Mouse (Mus musculus): ENCODE data around the gene Mss51. TPM values are rescaled to one million over a fixed set of nuclear protein-coding genes. Genes with fewer than 3 reads are reported as not detected.

Gene Mss51
- polyA plus RNA-seq, 1 experiment from 2014 or later, result 0.38 TPM

DNA sequence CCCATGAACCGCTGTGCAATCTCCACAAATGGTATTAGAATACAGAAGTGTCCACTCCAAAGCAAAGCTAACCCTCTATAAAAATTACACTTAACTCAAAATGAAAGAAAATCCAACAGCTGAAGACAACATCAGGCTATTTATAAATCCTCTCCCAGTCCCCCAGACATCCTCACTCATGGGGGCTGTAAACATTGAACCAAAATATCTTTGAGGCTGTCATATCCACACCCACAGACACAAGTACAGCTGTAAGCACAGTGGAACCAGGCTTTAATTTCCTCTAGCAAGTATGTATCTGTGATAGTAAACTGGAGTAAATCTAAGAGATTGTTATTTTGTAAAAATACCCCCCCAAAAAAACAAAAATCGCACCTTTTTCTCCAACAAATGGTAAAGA, 23.5 kb upstream of the Mss51 start:
- Histone ChIP-seq H3K36me3 (ENCODE audit: control insufficient read depth, insufficient read depth, low read length) (no peaks in the 10 kb centered on the region), H3K4me3 (ENCODE audit: low read depth, low read length) (no peak overlapping the region), H3K27ac (replicated peaks) (no peak overlapping the region), H3K9ac (ENCODE audit: low read length) (no peak overlapping the region), H3K9me3 (ENCODE audit: control insufficient read depth, low read length) (no peaks in the 10 kb centered on the region), H3K27me3 (ENCODE audit: control insufficient read depth, insufficient read depth, low read length) (no peaks in the 10 kb centered on the region), H3K4me1 (replicated peaks; ENCODE audit: control insufficient read depth, insufficient read depth) (no peaks in the 10 kb centered on the region), H3K4me2 (replicated peaks; ENCODE audit: low read depth) (no peak overlapping the region)
- ATAC-seq (ENCODE audit: low FRiP score, low TSS enrichment), result no peak
- no peak for DNase-seq (ENCODE audit: low spot score)
- WGBS, result 93% methylated on average over 2 of the region's 2 CpGs
- TF ChIP-seq CTCF (IDR thresholded peaks at IDR 0.05; ENCODE audit: low read depth) (no peak), EP300 (optimal IDR thresholded peaks at IDR 0.05) (no peak)

DNA sequence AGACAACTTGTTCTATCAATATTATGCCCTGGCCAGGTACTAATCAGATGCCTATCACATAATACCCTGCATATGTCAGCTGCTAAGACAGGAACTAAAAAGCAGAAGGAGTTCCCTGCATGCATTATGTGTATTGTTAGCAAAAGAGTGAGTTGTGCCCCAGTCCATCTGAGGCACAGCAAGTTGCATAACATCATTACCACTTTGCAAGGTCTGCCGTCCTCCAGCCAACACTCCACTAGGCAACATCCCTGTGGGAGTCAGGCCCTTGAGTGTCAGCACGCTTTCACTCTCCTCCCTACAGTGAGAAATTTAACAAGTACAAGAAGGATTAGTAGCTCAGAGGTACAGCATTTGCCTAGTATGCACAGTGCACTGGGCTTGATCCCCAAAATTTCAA, 11.7 kb upstream of the Mss51 start:
- Histone ChIP-seq H3K27me3 (ENCODE audit: control insufficient read depth, insufficient read depth, low read length) (no peaks in the 10 kb centered on the region), H3K9ac (ENCODE audit: low read length) (no peak overlapping the region), H3K4me1 (replicated peaks; ENCODE audit: control insufficient read depth, insufficient read depth) (no peaks in the 10 kb centered on the region), H3K4me2 (replicated peaks; ENCODE audit: low read depth) (no peak overlapping the region), H3K9me3 (ENCODE audit: control insufficient read depth, low read length) (no peaks in the 10 kb centered on the region), H3K4me3 (ENCODE audit: low read depth, low read length) (no peak overlapping the region), H3K36me3 (ENCODE audit: control insufficient read depth, insufficient read depth, low read length) (peaks cover 4% of the 10 kb centered on the region), H3K27ac (replicated peaks) (no peak overlapping the region)
- ATAC-seq (ENCODE audit: low FRiP score, low TSS enrichment) (no peak), DNase-seq (ENCODE audit: low spot score) (no peak)
- TF ChIP-seq CTCF (IDR thresholded peaks at IDR 0.05; ENCODE audit: low read depth) (no peak), EP300 (optimal IDR thresholded peaks at IDR 0.05) (no peak)
- 88% methylated on average over 2 of the region's 2 CpGs for WGBS

DNA sequence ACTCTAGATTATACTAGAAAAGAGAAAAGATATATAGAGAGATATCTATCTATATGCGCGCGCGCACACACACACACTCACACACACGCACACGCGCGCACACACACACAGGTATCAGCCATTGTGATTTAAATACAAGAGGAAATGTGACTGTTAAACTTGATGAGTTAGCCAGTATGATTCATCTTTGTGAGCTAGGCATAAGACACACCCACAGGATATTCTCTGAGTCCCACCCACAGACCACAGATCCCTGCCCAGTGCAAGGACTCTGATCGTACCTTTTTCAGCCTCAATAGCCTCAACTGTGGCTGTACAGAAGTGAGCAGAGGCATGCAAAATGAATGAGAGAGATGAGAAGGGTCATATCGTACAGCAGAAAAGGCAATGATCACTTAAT, 6.3 kb upstream of the Mss51 start:
- TF ChIP-seq CTCF (IDR thresholded peaks at IDR 0.05; ENCODE audit: low read depth) (no peak), EP300 (optimal IDR thresholded peaks at IDR 0.05) (no peak)
- H3K4me2 ChIP-seq (replicated peaks; ENCODE audit: low read depth), result no peak overlapping the region
- no peak overlapping the region for H3K27ac ChIP-seq (replicated peaks)
- no peaks in the 10 kb centered on the region for H3K9me3 ChIP-seq (ENCODE audit: control insufficient read depth, low read length)
- no peak for DNase-seq (ENCODE audit: low spot score)
- no peak overlapping the region for H3K4me3 ChIP-seq (ENCODE audit: low read depth, low read length)
- H3K4me1 ChIP-seq (replicated peaks; ENCODE audit: control insufficient read depth, insufficient read depth), result no peaks in the 10 kb centered on the region
- H3K27me3 ChIP-seq (ENCODE audit: control insufficient read depth, insufficient read depth, low read length), result no peaks in the 10 kb centered on the region
- no peak overlapping the region for H3K9ac ChIP-seq (ENCODE audit: low read length)
- H3K36me3 ChIP-seq (ENCODE audit: control insufficient read depth, insufficient read depth, low read length), result peaks cover 6% of the 10 kb centered on the region; the same call in 1 of the 2 replicates
- ATAC-seq (ENCODE audit: low FRiP score, low TSS enrichment), result peak; percentile 81
- 85% methylated on average over 10 of the region's 10 CpGs for WGBS

DNA sequence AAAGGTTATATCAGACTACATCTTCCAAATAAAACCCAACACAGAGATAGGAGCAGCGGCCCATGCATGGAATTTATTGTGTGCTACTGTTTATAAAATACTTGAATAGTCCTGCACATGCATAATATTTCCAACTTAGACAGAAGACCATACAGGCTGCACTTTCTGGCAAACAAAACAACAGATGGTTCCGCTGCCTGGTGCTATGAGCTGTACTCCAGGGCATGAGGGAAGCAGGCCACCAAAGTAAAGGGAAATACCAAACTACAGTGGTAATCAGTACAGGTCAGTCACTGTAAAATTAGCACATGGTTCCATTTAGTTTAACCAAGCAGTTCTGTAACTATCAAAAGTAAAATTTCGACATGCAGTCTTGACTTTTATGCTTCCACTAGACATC, 3.3 kb upstream of the Mss51 start:
- H3K4me2 ChIP-seq (replicated peaks; ENCODE audit: low read depth), result no peak overlapping the region
- no peak overlapping the region for H3K27ac ChIP-seq (replicated peaks)
- TF ChIP-seq EP300 (optimal IDR thresholded peaks at IDR 0.05) (no peak), CTCF (IDR thresholded peaks at IDR 0.05; ENCODE audit: low read depth) (no peak)
- H3K36me3 ChIP-seq (ENCODE audit: control insufficient read depth, insufficient read depth, low read length), result 0 out of 2 replicates have a peak, but pooled peaks cover 6% of the 10 kb centered on the region
- 88% methylated on average over 3 of the region's 3 CpGs for WGBS
- ATAC-seq (ENCODE audit: low FRiP score, low TSS enrichment) (no peak), DNase-seq (ENCODE audit: low spot score) (no peak)
- no peak overlapping the region for H3K9ac ChIP-seq (ENCODE audit: low read length)
- no peaks in the 10 kb centered on the region for H3K4me1 ChIP-seq (replicated peaks; ENCODE audit: control insufficient read depth, insufficient read depth)
- H3K9me3 ChIP-seq (ENCODE audit: control insufficient read depth, low read length), result no peaks in the 10 kb centered on the region
- H3K27me3 ChIP-seq (ENCODE audit: control insufficient read depth, insufficient read depth, low read length), result no peaks in the 10 kb centered on the region
- H3K4me3 ChIP-seq (ENCODE audit: low read depth, low read length), result no peak overlapping the region

DNA sequence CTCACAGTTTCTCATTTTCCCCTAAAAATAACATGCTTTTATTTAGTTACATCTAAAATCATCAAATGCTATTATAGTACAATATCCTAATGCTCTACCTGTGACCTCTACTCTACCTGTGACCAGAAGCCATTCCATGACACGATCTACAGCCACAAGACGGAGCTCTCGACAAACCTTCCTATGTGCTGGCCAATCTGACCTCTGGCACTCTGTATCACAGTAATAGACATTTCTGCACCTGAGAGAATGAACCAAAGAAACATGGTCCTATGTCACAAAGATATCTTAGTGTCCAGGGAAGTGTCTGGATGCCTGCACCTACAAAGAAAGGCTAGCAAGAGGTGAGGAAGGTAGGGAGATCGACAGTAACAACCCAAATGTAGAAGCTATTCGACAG, 10.7 kb downstream of the Mss51 start:
- H3K27ac ChIP-seq (replicated peaks), result no peak overlapping the region
- no peak overlapping the region for H3K4me2 ChIP-seq (replicated peaks; ENCODE audit: low read depth)
- no peak for TF ChIP-seq CTCF (IDR thresholded peaks at IDR 0.05; ENCODE audit: low read depth)
- TF ChIP-seq EP300 (optimal IDR thresholded peaks at IDR 0.05), result no peak
- no peaks in the 10 kb centered on the region for H3K9me3 ChIP-seq (ENCODE audit: control insufficient read depth, low read length)
- H3K4me3 ChIP-seq (ENCODE audit: low read depth, low read length), result no peak overlapping the region
- H3K9ac ChIP-seq (ENCODE audit: low read length), result no peak overlapping the region
- 96% methylated on average over 5 of the region's 5 CpGs for WGBS
- no peak for DNase-seq (ENCODE audit: low spot score)
- H3K27me3 ChIP-seq (ENCODE audit: control insufficient read depth, insufficient read depth, low read length), result no peaks in the 10 kb centered on the region
- H3K4me1 ChIP-seq (replicated peaks; ENCODE audit: control insufficient read depth, insufficient read depth), result no peaks in the 10 kb centered on the region
- H3K36me3 ChIP-seq (ENCODE audit: control insufficient read depth, insufficient read depth, low read length), result no peaks in the 10 kb centered on the region
- no peak for ATAC-seq (ENCODE audit: low FRiP score, low TSS enrichment)

DNA sequence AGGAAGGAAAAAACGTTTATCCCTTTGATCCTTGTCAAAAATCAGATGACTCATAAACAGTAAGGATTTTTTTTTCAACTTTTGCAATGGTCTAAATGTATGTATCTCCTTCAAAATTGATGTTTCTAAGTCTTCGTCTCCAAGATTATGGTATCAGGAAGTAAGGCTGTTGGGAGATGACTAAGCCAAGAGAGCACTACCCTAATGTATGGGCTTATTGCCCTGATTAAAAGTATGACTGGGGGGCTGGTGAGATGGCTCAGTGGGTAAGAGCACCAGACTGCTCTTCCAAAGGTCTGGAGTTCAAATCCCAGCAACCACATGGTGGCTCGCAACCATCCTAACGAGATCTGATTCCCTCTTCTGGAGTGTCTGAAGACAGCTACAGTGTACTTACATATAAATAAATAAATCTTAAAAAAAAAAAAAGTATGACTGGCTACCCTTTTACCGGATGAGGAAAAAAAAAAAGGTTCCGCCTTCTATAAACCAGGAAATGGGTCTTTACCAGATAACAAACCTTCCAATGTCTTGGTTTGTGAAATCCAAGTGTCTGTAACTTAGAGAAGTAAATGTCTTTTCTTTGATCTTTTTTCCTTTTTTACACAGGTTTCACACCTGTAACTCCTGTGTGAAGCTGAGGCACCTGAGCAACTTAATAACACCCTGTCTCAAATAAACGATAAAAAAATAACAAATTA, 14.5 kb downstream of the Mss51 start:
- TF ChIP-seq CTCF (IDR thresholded peaks at IDR 0.05; ENCODE audit: low read depth), result no peak
- no peak for TF ChIP-seq EP300 (optimal IDR thresholded peaks at IDR 0.05)
- no peak for ATAC-seq (ENCODE audit: low FRiP score, low TSS enrichment)
- no peaks in the 10 kb centered on the region for H3K9me3 ChIP-seq (ENCODE audit: control insufficient read depth, low read length)
- no peaks in the 10 kb centered on the region for H3K27me3 ChIP-seq (ENCODE audit: control insufficient read depth, insufficient read depth, low read length)
- H3K4me3 ChIP-seq (ENCODE audit: low read depth, low read length), result no peak overlapping the region
- H3K36me3 ChIP-seq (ENCODE audit: control insufficient read depth, insufficient read depth, low read length), result no peaks in the 10 kb centered on the region
- DNase-seq (ENCODE audit: low spot score), result no peak
- no peak overlapping the region for H3K4me2 ChIP-seq (replicated peaks; ENCODE audit: low read depth)
- H3K27ac ChIP-seq (replicated peaks), result no peak overlapping the region
- no peak overlapping the region for H3K9ac ChIP-seq (ENCODE audit: low read length)
- WGBS, result 78% methylated on average over 7 of the region's 7 CpGs
- no peaks in the 10 kb centered on the region for H3K4me1 ChIP-seq (replicated peaks; ENCODE audit: control insufficient read depth, insufficient read depth)
